Mouse (Mus musculus): ENCODE data around the gene Itga6. TPM values are rescaled to one million over a fixed set of nuclear protein-coding genes. Genes with fewer than 3 reads are reported as not detected.

Itga6 gene
- polyA plus RNA-seq, 1 experiment from 2014 or later = 51.6 TPM

- no peaks in the 10 kb centered on the region for H3K27me3 ChIP-seq
- no peak overlapping the region; the same call in 1 of the 2 replicates for H3K27ac ChIP-seq (replicated peaks)
- no peak for ATAC-seq (ENCODE audit: insufficient number of reproducible peaks, low FRiP score, low TSS enrichment, low read depth)
- H3K4me3 ChIP-seq (replicated peaks) = no peak overlapping the region
- H3K36me3 ChIP-seq = no peaks in the 10 kb centered on the region
- H3K4me1 ChIP-seq = peaks cover 28% of the 10 kb centered on the region
- no peak overlapping the region for H3K9ac ChIP-seq
- H3K4me2 ChIP-seq (replicated peaks) = no peak overlapping the region
- 80% methylated on average over 10 of the region's 10 CpGs for WGBS
- no peaks in the 10 kb centered on the region for H3K9me3 ChIP-seq (replicated peaks)
Observed at GRCm38 (mm10) chr2:71809289-71809860, 64.0 kb downstream of the Itga6 start.

GRCm38 (mm10) chr2:71810010-71810409 is 64.6 kb downstream of the Itga6 start:
- Histone ChIP-seq H3K27ac (replicated peaks) (no peak overlapping the region), H3K4me1 (peaks cover 35% of the 10 kb centered on the region), H3K36me3 (no peaks in the 10 kb centered on the region), H3K9me3 (replicated peaks) (no peaks in the 10 kb centered on the region), H3K9ac (no peak overlapping the region), H3K27me3 (no peaks in the 10 kb centered on the region), H3K4me3 (replicated peaks) (no peak overlapping the region), H3K4me2 (replicated peaks) (no peak overlapping the region)
- no peak for ATAC-seq (ENCODE audit: insufficient number of reproducible peaks, low FRiP score, low TSS enrichment, low read depth)
- WGBS = 91% methylated on average over 11 of the region's 11 CpGs

- Histone ChIP-seq H3K4me2 (replicated peaks) (no peak overlapping the region), H3K4me3 (replicated peaks) (no peak overlapping the region), H3K9ac (no peak overlapping the region), H3K27me3 (no peaks in the 10 kb centered on the region), H3K36me3 (no peaks in the 10 kb centered on the region), H3K4me1 (peaks cover 40% of the 10 kb centered on the region), H3K27ac (replicated peaks) (no peak overlapping the region), H3K9me3 (replicated peaks) (no peaks in the 10 kb centered on the region)
- 40% methylated on average over 6 of the region's 6 CpGs for WGBS
- no peak for ATAC-seq (ENCODE audit: insufficient number of reproducible peaks, low FRiP score, low TSS enrichment, low read depth)
Observed at GRCm38 (mm10) chr2:71810906-71811305, 65.5 kb downstream of the Itga6 start.

- no peak overlapping the region for H3K27ac ChIP-seq (replicated peaks)
- no peak overlapping the region for H3K9ac ChIP-seq
- no peak overlapping the region for H3K4me2 ChIP-seq (replicated peaks)
Observed at GRCm38 (mm10) chr2:71812221-71813021, 67.0 kb downstream of the Itga6 start.

GRCm38 (mm10) chr2:71813022-71813358 is 67.6 kb downstream of the Itga6 start:
- no peak overlapping the region for H3K27ac ChIP-seq (replicated peaks)
- peaks cover 40% of the 10 kb centered on the region for H3K4me1 ChIP-seq
- ATAC-seq (ENCODE audit: insufficient number of reproducible peaks, low FRiP score, low TSS enrichment, low read depth) = no peak
- H3K27me3 ChIP-seq = no peaks in the 10 kb centered on the region
- H3K9me3 ChIP-seq (replicated peaks) = no peaks in the 10 kb centered on the region
- H3K4me2 ChIP-seq (replicated peaks) = no peak overlapping the region
- no peak overlapping the region for H3K9ac ChIP-seq
- WGBS = 81% methylated on average over 7 of the region's 9 CpGs
- no peaks in the 10 kb centered on the region for H3K36me3 ChIP-seq
- H3K4me3 ChIP-seq (replicated peaks) = no peak overlapping the region

More at GRCm38 (mm10) chr2:71812221-71813021, 67.0 kb downstream of the Itga6 start:
- peaks cover 40% of the 10 kb centered on the region for H3K4me1 ChIP-seq
- 38% methylated on average over 12 of the region's 12 CpGs for WGBS
- no peak for ATAC-seq (ENCODE audit: insufficient number of reproducible peaks, low FRiP score, low TSS enrichment, low read depth)
- no peak overlapping the region for H3K4me3 ChIP-seq (replicated peaks)
- H3K27me3 ChIP-seq = no peaks in the 10 kb centered on the region
- H3K9me3 ChIP-seq (replicated peaks) = no peaks in the 10 kb centered on the region
- no peaks in the 10 kb centered on the region for H3K36me3 ChIP-seq

GRCm38 (mm10) chr2:71813371-71813770 is 68.0 kb downstream of the Itga6 start:
- 73% methylated on average over 5 of the region's 8 CpGs for WGBS
- no peak overlapping the region for H3K9ac ChIP-seq

GRCm38 (mm10) chr2:71814016-71814415 is 68.6 kb downstream of the Itga6 start:
- 45% methylated on average over 3 of the region's 3 CpGs for WGBS
- no peaks in the 10 kb centered on the region for H3K27me3 ChIP-seq
- no peak overlapping the region for H3K4me3 ChIP-seq (replicated peaks)
- peak; percentile 64 for ATAC-seq (ENCODE audit: insufficient number of reproducible peaks, low FRiP score, low TSS enrichment, low read depth)
- no peak overlapping the region for H3K9ac ChIP-seq
- H3K9me3 ChIP-seq (replicated peaks) = no peaks in the 10 kb centered on the region
- H3K4me1 ChIP-seq = peaks cover 40% of the 10 kb centered on the region
- no peak overlapping the region for H3K4me2 ChIP-seq (replicated peaks)
- no peaks in the 10 kb centered on the region for H3K36me3 ChIP-seq
- peak overlapping the region; percentile 34; the same call in 1 of the 2 replicates for H3K27ac ChIP-seq (replicated peaks)

More at GRCm38 (mm10) chr2:71813371-71813770, 68.0 kb downstream of the Itga6 start:
- no peaks in the 10 kb centered on the region for H3K9me3 ChIP-seq (replicated peaks)
- H3K36me3 ChIP-seq = no peaks in the 10 kb centered on the region
- H3K4me1 ChIP-seq = peaks cover 40% of the 10 kb centered on the region
- ATAC-seq (ENCODE audit: insufficient number of reproducible peaks, low FRiP score, low TSS enrichment, low read depth) = no peak
- H3K4me3 ChIP-seq (replicated peaks) = no peak overlapping the region
- H3K27me3 ChIP-seq = no peaks in the 10 kb centered on the region
- no peak overlapping the region for H3K4me2 ChIP-seq (replicated peaks)
- no peak overlapping the region for H3K27ac ChIP-seq (replicated peaks)

GRCm38 (mm10) chr2:71815279-71815678 is 69.9 kb downstream of the Itga6 start:
- ATAC-seq (ENCODE audit: insufficient number of reproducible peaks, low FRiP score, low TSS enrichment, low read depth) = no peak
- H3K27me3 ChIP-seq = no peaks in the 10 kb centered on the region
- H3K9me3 ChIP-seq (replicated peaks) = no peaks in the 10 kb centered on the region
- no peak overlapping the region for H3K9ac ChIP-seq
- 27% methylated on average over 5 of the region's 5 CpGs for WGBS
- peaks cover 40% of the 10 kb centered on the region for H3K4me1 ChIP-seq
- no peak overlapping the region for H3K4me3 ChIP-seq (replicated peaks)
- no peak overlapping the region for H3K27ac ChIP-seq (replicated peaks)
- no peak overlapping the region for H3K4me2 ChIP-seq (replicated peaks)
- H3K36me3 ChIP-seq = no peaks in the 10 kb centered on the region; the same call in 1 of the 2 replicates

GRCm38 (mm10) chr2:71816391-71817041 is 71.1 kb downstream of the Itga6 start:
- H3K9me3 ChIP-seq (replicated peaks) = no peaks in the 10 kb centered on the region
- H3K27me3 ChIP-seq = no peaks in the 10 kb centered on the region
- WGBS = 21% methylated on average over 14 of the region's 14 CpGs
- H3K9ac ChIP-seq = no peak overlapping the region
- peaks cover 40% of the 10 kb centered on the region for H3K4me1 ChIP-seq
- ATAC-seq (ENCODE audit: insufficient number of reproducible peaks, low FRiP score, low TSS enrichment, low read depth) = no peak
- 0 out of 2 replicates have a peak overlapping the region, but pooled peaks have one; percentile 22 for H3K27ac ChIP-seq (replicated peaks)
- peak overlapping the region; percentile 36 for H3K4me2 ChIP-seq (replicated peaks)
- no peaks in the 10 kb centered on the region; the same call in 1 of the 2 replicates for H3K36me3 ChIP-seq
- H3K4me3 ChIP-seq (replicated peaks) = no peak overlapping the region

- WGBS = 79% methylated on average over 13 of the region's 13 CpGs
Observed at GRCm38 (mm10) chr2:71824146-71824545, 78.7 kb downstream of the Itga6 start.

GRCm38 (mm10) chr2:71827711-71828110 is 82.3 kb downstream of the Itga6 start:
- H3K36me3 ChIP-seq = 0 out of 2 replicates have a peak, but pooled peaks cover 3% of the 10 kb centered on the region
- no peak overlapping the region for H3K4me3 ChIP-seq (replicated peaks)
- no peaks in the 10 kb centered on the region for H3K27me3 ChIP-seq
- H3K9me3 ChIP-seq (replicated peaks) = no peaks in the 10 kb centered on the region
- H3K27ac ChIP-seq (replicated peaks) = no peak overlapping the region
- ATAC-seq (ENCODE audit: insufficient number of reproducible peaks, low FRiP score, low TSS enrichment, low read depth) = no peak
- H3K4me1 ChIP-seq = no peaks in the 10 kb centered on the region
- WGBS = 79% methylated on average over 13 of the region's 13 CpGs
- no peak overlapping the region for H3K4me2 ChIP-seq (replicated peaks)
- H3K9ac ChIP-seq = no peak overlapping the region

More at GRCm38 (mm10) chr2:71824146-71824545, 78.7 kb downstream of the Itga6 start:
- Histone ChIP-seq H3K4me2 (replicated peaks) (no peak overlapping the region), H3K36me3 (peaks cover 3% of the 10 kb centered on the region; the same call in 1 of the 2 replicates), H3K27ac (replicated peaks) (no peak overlapping the region), H3K9ac (no peak overlapping the region), H3K4me3 (replicated peaks) (no peak overlapping the region), H3K27me3 (no peaks in the 10 kb centered on the region), H3K9me3 (replicated peaks) (no peaks in the 10 kb centered on the region), H3K4me1 (no peaks in the 10 kb centered on the region)
- no peak for ATAC-seq (ENCODE audit: insufficient number of reproducible peaks, low FRiP score, low TSS enrichment, low read depth)
